Mouse (Mus musculus) erythroblast, embryonic 14.5 days (primary cell): Measurements from ENCODE around the gene Tomt.

ENCODE experiments used
- GATA1 ChIP-seq: IDR thresholded peaks from 2 replicates; pipeline ENCODE4 v1.6.1; 2012; ENCODE audit warnings: low read length, inconsistent platforms, mixed read lengths
- TAL1 ChIP-seq: IDR thresholded peaks from 3 replicates; pipeline ENCODE4 v1.6.1; 2012; ENCODE audit warnings: low read length, inconsistent platforms, mixed read lengths

DNA sequence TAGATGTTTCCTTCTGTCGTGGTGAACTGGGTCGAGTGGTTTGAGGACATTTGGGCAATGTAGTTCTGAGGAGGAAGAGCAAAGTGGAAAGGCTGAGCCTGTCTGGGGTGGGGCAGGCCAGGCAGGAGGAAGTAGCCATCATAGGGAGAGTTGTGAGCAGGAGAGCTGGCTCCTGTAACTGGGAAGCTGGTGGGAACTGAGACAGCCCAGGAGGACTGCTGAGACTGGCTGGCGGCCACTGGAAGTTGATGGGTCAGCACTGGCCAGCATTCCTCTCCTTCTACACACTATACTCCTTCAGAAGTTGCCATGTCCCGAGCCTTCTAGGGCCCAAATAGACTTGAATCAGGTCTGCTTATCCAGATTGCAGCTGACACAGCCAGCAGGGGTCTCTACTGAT, 2.2 kb upstream of the Tomt start:
- TF ChIP-seq GATA1, result no peak
- no peak for TF ChIP-seq TAL1
